Comparison of ENCODE assay signal across 11 mouse cellular contexts in the genomic region with DNA sequence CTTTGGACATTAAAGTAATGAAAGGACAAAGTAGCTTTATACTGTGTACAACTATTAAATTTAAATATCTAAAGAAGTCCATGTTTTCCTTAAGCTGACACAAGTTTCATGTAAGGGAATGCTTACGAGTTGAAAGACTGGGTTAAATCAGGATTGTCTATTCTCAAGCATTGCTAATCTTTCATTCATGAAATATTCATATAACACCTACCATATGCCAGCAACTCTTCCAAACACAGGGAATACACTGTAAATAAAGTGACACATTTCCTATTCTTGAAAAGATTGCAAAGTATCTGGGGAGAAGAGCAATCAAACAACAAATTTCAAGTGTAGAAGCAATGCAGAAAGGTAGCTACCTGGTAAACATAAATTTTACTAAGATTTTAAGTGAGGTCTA.
"Had no signal": no experiment of that assay in that cellular context is flagged by ENCODE, and none has a peak within 500 bp of the region (broad histone marks: within the 10 kb centered on the region; RNA-seq: fewer than 3 reads in every experiment).

No protein-coding gene starts in this region.

- DNase-seq: liver, postnatal 0 days; lung, adult 2 months; lung, postnatal 14 days; lung, postnatal 36 days; right cerebral cortex, postnatal 14 days; thymus, adult 18-20 months; thymus, postnatal 14 days; thymus, postnatal 36 days had no signal

- ATAC-seq: liver, postnatal 0 days; lung, postnatal 0 days; midbrain, embryonic 13.5 days; midbrain, embryonic 15.5 days had no signal
